Mouse (Mus musculus): Measurements from ENCODE around the gene Inhbb.

- TF ChIP-seq EP300 (IDR thresholded peaks at IDR 0.05; ENCODE audit: low read depth) (no peak), CTCF (IDR thresholded peaks at IDR 0.05; ENCODE audit: low read depth) (no peak)
These were observed 11.4 kb downstream of the Inhbb start for GRCm38 (mm10) chr1:119410661-119411060.

Data from heart, postnatal 0 days (tissue).